Mouse (Mus musculus) ES-Bruce4 (cell line): ENCODE measurements around the gene Nedd4. TPM values are rescaled to one million over a fixed set of nuclear protein-coding genes. Genes with fewer than 3 reads are reported as not detected.

Experiments used
- H3K27ac ChIP-seq: 2 replicates; pipeline ENCODE4 v1.5.1; 2012; ENCODE audit warnings: low read length, inconsistent platforms; ENCODE audit not compliant: insufficient read depth
- H3K27me3 ChIP-seq: 2 replicates; pipeline ENCODE4 v1.6.1; 2012; ENCODE audit warnings: mild to moderate bottlenecking, low read length, inconsistent platforms; ENCODE audit not compliant: control insufficient read depth, poor library complexity, insufficient read depth, severe bottlenecking
- H3K36me3 ChIP-seq: 2 replicates; pipeline ENCODE4 v1.6.1; 2012; ENCODE audit warnings: inconsistent platforms, mild to moderate bottlenecking, low read length, moderate library complexity; ENCODE audit not compliant: control insufficient read depth, poor library complexity, insufficient read depth, severe bottlenecking
- H3K4me1 ChIP-seq: one replicate; pipeline ENCODE4 v1.8.1; 2011; ENCODE audit warnings: low read length; ENCODE audit not compliant: control insufficient read depth, insufficient read depth
- H3K4me3 ChIP-seq: 2 replicates; pipeline ENCODE4 v1.5.1; 2011; ENCODE audit warnings: low read depth, mild to moderate bottlenecking, low read length
- H3K9ac ChIP-seq: 2 replicates; pipeline ENCODE4 v1.6.1; 2012; ENCODE audit warnings: low read depth, mild to moderate bottlenecking, inconsistent platforms; ENCODE audit not compliant: poor library complexity, severe bottlenecking
- H3K9me3 ChIP-seq: replicated peaks from 2 replicates; pipeline ENCODE4 v1.6.1; 2012; ENCODE audit warnings: mild to moderate bottlenecking, low read length, inconsistent platforms; ENCODE audit not compliant: control insufficient read depth, poor library complexity, insufficient read depth, severe bottlenecking
- CTCF ChIP-seq: IDR thresholded peaks from one replicate; pipeline ENCODE4 v1.8.1; 2011; ENCODE audit warnings: low read depth, low read length
- EP300 ChIP-seq: IDR thresholded peaks from 2 replicates; pipeline ENCODE4 v1.6.1; 2011; ENCODE audit warnings: low read depth, low read length; ENCODE audit not compliant: insufficient read depth
- POLR2A ChIP-seq: IDR thresholded peaks from one replicate; pipeline ENCODE4 v1.8.1; 2011; ENCODE audit warnings: low read length; ENCODE audit not compliant: insufficient read depth
- polyA plus RNA-seq: library from polyadenylated mRNA; stranded (reverse); fragments of >200 nt; gene quantifications from 2 replicates; pipeline ENCODE4 v1.2.4, GENCODE M21; 2011; ENCODE audit warnings: low read depth; ENCODE audit not compliant: missing spikeins, insufficient read depth, insufficient read length

The Nedd4 gene
- polyA plus RNA-seq, 1 experiment: 1,184 TPM

- no peaks in the 10 kb centered on the region for H3K9me3 ChIP-seq
- H3K27ac ChIP-seq: no peak overlapping the region
- H3K9ac ChIP-seq: no peak overlapping the region
- no peaks in the 10 kb centered on the region for H3K27me3 ChIP-seq
- H3K4me1 ChIP-seq: no peaks in the 10 kb centered on the region
- no peaks in the 10 kb centered on the region for H3K36me3 ChIP-seq
- no peak for TF ChIP-seq CTCF
- no peak for TF ChIP-seq EP300
- TF ChIP-seq POLR2A: no peak
- H3K4me3 ChIP-seq: no peak overlapping the region
Observed at GRCm38 (mm10) chr9:72628591-72628990, 33.6 kb upstream of the Nedd4 start.

- H3K4me3 ChIP-seq: no peak overlapping the region
- no peak overlapping the region for H3K9ac ChIP-seq
- no peaks in the 10 kb centered on the region for H3K4me1 ChIP-seq
- H3K27me3 ChIP-seq: no peaks in the 10 kb centered on the region
- H3K9me3 ChIP-seq: no peaks in the 10 kb centered on the region
- H3K27ac ChIP-seq: no peak overlapping the region
- TF ChIP-seq POLR2A (no peak), EP300 (no peak), CTCF (no peak)
- H3K36me3 ChIP-seq: no peaks in the 10 kb centered on the region
Observed at GRCm38 (mm10) chr9:72632198-72632597, 29.9 kb upstream of the Nedd4 start.

- Histone ChIP-seq H3K9ac (no peak overlapping the region), H3K4me3 (no peak overlapping the region), H3K36me3 (no peaks in the 10 kb centered on the region), H3K27ac (no peak overlapping the region), H3K27me3 (no peaks in the 10 kb centered on the region), H3K9me3 (no peaks in the 10 kb centered on the region), H3K4me1 (no peaks in the 10 kb centered on the region)
- no peak for TF ChIP-seq EP300
- TF ChIP-seq POLR2A: no peak
- no peak for TF ChIP-seq CTCF
Observed at GRCm38 (mm10) chr9:72635134-72635533, 27.0 kb upstream of the Nedd4 start.

GRCm38 (mm10) chr9:72636547-72636946, 25.6 kb upstream of the Nedd4 start:
- Histone ChIP-seq H3K27ac (no peak overlapping the region), H3K4me3 (no peak overlapping the region), H3K9ac (no peak overlapping the region), H3K9me3 (no peaks in the 10 kb centered on the region), H3K27me3 (no peaks in the 10 kb centered on the region), H3K36me3 (no peaks in the 10 kb centered on the region), H3K4me1 (peaks cover 3% of the 10 kb centered on the region)
- no peak for TF ChIP-seq POLR2A
- TF ChIP-seq CTCF: no peak
- no peak for TF ChIP-seq EP300

GRCm38 (mm10) chr9:72637243-72637642, 24.9 kb upstream of the Nedd4 start:
- Histone ChIP-seq H3K4me3 (no peak overlapping the region), H3K27me3 (no peaks in the 10 kb centered on the region), H3K4me1 (peaks cover 3% of the 10 kb centered on the region), H3K9ac (no peak overlapping the region), H3K9me3 (no peaks in the 10 kb centered on the region), H3K36me3 (no peaks in the 10 kb centered on the region), H3K27ac (no peak overlapping the region)
- TF ChIP-seq POLR2A (no peak), CTCF (no peak), EP300 (no peak)

- Histone ChIP-seq H3K4me1 (peaks cover 6% of the 10 kb centered on the region), H3K27me3 (no peaks in the 10 kb centered on the region), H3K27ac (peak overlapping the region; percentile 93), H3K9ac (peak overlapping the region; percentile 62), H3K4me3 (peak overlapping the region; percentile 61), H3K36me3 (no peaks in the 10 kb centered on the region), H3K9me3 (no peaks in the 10 kb centered on the region)
- TF ChIP-seq EP300: no peak
- TF ChIP-seq POLR2A: no peak
- no peak for TF ChIP-seq CTCF
Observed at GRCm38 (mm10) chr9:72638951-72639842, 22.9 kb upstream of the Nedd4 start.
